Mouse (Mus musculus): ENCODE measurements around the gene Gm4922.

Gene Gm4922

DNA sequence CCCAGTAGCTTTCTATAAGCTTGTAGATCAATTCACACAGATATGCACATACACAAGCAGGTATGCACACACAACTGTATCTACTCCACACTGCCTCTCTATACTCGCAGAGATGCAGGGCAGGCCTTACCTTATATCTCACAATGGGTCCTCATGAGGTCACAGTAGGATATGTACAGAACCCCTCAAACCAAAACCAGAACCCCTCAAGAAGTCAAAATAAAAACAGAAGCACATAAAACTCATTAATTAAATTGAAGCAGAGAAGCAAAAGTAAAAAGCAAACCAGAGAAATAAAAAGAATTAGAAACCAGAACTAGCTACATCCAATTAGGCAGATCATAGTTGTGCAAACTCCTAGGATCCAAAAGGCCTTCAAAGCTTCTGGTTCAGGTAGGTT, at the start of gene Gm4922:
Gene Gm4922 (minus strand): TSS at position 101 of the 400 bp plus-strand sequence.
- DNase-seq (ENCODE audit: low spot score), result no peak

DNA sequence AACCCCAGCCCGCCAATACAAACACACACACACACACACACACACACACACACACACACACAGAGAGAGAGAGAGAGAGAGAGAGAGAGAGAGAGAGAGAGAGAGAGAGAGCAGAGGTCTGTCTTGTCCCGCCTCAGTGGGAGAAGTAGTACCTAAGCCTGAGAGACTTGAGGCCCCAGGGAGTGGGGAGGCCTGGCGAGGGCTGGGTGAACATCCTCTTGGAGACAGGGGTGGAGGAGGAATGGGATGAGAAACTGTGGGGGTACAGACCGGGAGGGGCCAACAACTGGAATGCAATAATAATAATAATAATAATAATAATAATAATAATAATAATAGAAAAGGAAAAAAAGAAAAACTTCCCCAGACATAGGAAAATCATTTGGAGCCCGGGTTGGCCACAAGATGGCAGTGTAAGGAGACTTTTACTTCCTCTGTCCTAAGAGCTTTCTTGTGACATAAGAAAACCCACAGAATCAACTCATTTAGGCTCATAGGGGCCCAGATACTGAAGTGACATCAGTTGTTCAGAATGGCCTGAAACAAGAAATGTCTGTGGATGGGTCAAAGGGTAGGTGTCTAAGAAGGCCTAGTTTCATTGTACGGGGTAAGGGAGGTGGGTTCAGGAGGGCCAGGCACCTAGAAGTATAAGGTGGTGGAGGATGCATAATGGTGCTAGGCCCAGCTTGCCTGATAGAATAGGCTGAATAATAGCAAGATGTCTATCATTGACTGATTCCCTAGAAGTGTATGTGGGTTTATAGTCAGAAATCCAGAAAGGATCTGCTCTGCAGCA, 49.3 kb upstream of the Gm4922 start:
- DNase-seq (ENCODE audit: low spot score), result no peak

DNA sequence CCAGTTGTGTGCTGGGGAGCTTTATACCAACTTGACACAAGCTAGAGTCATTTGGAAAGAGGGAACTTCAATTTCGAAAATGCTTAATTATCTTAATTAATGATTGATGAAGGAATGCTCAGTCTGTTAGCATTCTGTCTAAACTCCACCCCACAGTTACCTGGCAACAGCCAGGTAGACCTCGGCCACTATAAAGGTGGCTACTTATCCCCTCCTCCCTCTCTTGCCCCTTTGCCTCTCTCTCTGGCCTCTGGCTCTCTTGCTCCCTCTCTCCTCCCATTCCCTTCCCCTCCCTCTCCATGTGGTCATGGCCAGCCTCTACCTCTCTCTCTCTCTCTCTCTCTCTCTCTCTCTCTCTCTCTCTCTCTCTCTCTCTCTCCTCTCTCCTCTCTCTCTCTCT, 47.8 kb upstream of the Gm4922 start:
- no peak for DNase-seq (ENCODE audit: low spot score)

DNA sequence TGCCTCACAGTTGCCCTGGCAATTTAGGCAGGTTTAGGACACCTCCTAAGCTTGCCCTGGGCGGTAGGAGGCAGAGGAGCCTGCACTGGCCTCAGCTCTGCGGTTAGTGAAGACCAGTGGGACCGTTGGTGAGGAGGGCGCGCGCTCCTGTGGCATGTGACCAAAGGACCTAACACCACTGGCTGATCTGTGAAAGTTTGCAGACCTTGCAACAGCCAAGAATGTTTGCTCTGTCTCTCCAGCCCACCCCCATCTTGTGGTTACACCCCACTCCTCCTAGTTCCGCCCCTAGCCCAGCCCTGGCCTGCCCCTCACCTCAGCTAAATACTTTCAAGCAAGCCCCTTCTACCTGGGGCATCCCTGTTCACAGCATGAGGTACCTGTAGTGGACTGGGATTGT, 45.2 kb upstream of the Gm4922 start:
- no peak for DNase-seq (ENCODE audit: low spot score)

DNA sequence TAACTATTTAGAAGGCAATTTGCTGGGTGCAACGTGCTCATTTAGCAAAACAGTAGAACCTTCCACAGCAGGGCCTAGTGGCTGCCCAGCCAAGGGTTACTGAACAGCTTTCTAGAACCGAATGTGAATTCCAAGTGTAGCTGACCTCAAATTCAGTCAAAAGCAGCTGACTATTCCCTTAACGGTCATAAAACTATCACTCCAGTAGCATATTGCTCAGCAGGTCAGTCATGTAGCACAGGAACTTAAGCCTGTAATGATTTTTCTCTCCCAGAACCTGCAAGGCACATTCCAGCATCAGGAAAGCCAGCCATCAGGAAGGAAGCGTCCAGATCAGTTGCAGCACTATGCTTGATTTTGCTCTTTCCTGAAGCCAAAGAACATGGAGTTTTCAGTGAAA, 43.8 kb upstream of the Gm4922 start:
- DNase-seq (ENCODE audit: low spot score), result no peak

DNA sequence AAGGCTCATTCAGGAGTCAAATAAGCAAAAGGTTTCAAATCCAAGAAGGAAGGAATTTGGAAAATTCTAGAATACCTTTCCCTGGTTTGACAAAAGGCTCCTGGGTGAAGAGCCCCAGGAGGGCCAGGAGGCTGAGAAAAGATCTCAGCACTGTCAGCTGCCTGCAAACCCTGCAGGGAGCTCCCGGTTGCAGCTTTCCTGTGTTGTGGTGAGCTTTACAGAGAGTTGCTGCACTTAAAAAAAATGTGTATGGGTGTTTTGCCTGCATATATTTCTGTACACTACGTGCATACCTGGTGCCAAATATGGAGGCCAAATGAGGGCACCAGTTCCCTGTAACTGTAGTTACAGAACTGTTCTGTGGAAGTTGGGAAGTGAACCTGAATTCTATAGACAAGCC, 41.3 kb upstream of the Gm4922 start:
- DNase-seq (ENCODE audit: low spot score), result no peak

DNA sequence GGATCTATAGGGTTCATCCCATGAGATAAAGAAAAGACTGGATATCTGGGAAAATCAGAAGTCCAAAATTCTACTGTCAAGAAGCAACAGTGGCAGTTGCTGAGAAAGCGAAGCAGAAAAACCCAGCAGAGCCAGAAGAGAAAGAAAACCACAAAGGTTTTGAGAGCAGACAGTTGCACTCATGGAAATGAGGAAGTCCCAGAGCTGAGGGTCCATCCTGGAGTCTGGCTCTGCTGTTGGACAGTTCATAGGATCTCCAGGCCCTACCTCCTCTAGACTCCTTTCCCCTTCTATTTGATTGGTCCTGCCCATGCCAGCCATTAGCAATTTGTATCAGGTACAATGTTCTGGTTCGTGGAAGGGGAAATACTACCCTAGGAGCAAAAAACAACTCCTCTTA, 39.5 kb upstream of the Gm4922 start:
- no peak for DNase-seq (ENCODE audit: low spot score)

DNA sequence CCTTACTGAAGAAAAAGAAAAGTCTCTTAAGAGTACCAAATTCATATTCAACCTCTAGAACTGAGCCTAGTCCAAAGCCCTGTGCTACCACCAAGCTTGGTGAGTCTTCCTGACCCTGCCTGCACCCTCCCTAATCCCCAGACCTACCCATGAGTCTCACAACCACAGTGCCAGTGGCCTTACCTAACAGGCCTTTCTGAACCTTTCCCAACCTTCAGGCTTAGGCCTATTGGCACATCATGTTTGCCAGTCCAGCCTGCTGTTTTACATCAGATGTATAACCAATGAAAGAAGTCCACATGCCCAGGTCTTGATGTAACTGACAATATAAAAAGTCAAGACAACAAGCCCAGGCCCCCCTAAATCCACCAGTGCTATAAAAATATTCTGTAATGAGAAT, 38.5 kb upstream of the Gm4922 start:
- no peak for DNase-seq (ENCODE audit: low spot score)

DNA sequence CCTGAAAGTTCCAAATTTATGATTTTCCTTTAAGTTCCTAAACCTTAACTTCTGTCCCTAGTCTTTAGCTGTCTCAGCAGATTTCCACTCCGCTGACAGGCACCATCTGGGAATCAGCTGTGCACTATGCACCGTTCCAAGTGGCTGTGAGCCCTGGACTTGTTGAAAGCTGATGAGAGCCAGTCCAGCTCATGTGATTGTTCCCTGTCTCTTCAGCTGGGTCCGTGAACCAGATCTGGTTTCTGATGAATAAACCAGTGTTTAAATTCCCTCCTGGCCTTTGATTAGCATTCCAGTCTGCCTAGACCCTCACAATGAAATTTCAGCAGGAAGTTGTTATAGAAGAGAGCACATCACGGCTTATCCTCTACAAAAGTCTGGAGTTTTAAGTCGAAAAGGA, 30.0 kb upstream of the Gm4922 start:
- DNase-seq (ENCODE audit: low spot score), result no peak

DNA sequence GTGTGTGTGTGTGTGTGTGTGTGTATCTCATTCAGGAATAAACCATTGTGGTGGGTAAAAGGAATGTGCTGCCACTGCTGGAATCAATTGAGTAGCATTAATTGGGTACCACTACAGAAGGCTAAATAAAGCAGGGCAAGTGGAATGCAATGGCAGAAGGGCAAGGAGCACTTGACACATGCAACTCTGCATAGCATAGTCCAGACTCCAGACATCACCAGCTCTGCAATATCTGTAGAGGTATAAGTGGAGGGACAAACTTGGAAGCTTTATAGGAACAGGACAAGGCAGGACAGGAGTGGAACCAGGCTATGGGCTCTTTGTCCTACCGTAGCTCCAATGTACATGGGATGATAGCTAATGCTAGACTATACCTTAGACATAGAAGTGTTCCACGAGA, 25.2 kb upstream of the Gm4922 start:
- DNase-seq (ENCODE audit: low spot score), result no peak

DNA sequence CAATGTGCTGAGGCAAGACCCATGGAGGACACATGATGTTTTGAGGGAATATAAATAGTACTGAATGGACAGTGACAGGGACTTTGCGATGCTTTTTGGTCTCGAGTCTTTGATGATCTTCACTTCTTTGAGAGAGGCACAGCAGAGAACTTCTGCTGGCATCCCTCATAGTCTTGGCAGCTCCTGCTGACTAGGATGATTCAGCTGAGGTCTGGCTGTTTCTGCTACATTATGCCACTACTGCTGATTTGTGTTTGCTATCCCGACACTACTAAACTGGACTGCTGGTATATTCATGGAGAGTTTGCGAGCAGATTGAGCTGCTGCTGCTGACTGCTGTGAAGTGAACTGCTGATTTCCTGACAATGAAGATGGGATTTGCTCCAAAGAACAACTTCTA, 3.5 kb upstream of the Gm4922 start:
- no peak for DNase-seq (ENCODE audit: low spot score)

DNA sequence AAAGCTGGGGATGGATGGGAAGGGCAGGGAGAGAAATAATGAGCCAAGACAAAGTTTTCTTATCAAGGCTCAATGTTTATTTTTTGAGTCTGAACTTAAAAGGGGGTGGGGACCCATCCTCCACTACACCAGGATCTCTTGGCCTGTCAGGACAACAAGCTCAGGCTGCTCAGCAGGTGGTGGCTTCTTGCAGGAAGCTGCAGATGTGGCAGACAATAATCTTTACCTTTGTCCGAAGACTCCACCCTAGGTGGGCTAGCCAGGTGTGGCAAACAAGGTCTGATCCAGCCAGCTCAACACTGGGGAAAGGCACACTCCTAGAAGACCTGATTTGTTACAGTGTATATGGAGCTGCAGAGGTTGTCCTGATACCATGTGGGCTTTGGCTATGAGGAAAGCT, 2.0 kb upstream of the Gm4922 start:
- DNase-seq (ENCODE audit: low spot score), result no peak

DNA sequence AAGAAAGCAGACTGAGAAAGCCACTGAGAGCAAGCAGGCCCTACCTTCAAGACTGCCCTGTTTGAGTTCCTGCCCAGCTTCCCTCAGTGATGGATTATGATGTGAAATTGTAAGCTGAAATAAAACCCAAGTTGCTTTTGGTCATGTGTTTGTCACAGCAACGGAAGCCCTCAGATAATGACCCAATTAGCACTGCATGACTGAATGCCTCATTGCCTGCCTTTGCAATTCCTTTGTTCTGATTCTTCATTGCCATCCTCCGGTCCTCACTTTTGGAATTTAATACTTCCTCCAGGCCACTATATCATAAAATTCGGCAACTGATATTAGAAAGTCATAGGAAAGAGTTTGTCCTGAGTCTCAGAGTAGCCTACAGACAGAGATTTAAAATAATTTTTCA, 9.0 kb downstream of the Gm4922 start:
- DNase-seq (ENCODE audit: low spot score), result no peak

DNA sequence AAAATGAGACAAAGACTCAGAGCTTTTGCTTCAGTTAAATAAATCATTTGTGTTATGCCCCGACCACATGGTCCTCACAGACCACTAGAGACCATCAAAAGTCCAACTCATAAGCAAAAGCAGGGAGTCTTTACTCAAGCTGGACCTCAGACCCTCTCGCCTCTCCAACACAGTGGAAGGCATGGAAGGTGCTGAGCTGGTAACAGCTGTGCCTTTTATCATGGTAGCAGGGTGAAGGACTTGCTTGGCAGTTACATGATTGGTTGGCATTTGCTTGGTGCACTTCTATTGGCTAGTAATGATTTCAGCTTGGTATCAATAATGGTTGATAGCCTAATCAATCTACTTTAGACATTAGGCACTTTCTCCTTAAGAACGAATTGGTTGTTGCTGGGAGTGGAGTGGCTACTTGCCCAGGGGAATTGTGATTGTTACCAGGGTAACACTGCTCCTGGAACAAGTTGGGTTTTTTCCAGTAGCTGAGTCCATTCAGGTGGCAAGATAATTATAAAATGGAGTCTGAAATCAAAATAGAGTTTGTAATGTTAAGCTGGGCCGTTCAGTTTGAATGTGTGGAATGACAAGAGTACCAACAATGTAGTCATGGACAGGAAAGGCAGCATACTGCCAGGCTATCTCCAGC, 13.9 kb downstream of the Gm4922 start:
- no peak for DNase-seq (ENCODE audit: low spot score)

DNA sequence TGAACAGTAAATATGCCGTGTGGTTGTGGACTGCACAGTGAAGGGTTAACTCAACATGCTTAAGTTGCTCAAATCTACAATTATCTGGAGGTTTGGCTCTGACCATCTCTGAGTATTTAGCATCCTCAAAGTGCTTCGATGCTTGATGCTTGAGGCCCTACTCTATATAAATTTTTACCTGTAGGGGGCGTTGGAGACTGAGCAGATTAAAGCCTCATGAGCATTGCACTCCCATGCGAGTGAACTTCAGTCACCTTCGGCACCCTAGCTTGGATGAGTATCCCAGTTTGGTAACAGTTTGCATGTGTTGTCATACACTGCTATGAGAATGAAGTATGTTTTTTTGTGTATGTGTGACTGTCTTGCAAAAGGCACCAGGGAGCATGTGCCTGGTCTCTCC, 16.7 kb downstream of the Gm4922 start:
- DNase-seq (ENCODE audit: low spot score), result no peak

DNA sequence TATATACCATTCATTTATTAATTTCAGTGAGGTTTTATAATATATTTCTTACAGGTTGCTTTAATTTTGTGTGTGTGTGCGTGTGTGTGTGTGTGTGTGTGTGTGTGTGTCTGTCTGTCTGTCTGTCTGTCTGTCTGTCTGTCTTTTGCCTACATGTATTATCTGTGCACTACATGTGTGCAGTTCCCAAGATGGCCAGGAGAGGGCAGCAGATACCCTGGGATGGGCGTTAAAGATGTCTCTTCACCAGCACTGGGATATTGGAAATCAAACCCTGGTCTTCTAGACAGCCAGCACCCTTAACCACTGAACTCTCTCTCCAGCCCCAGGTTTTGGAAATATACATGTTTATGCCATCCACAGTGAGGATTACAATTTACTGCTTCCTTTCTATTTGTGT, 26.4 kb downstream of the Gm4922 start:
- DNase-seq (ENCODE audit: low spot score), result no peak

DNA sequence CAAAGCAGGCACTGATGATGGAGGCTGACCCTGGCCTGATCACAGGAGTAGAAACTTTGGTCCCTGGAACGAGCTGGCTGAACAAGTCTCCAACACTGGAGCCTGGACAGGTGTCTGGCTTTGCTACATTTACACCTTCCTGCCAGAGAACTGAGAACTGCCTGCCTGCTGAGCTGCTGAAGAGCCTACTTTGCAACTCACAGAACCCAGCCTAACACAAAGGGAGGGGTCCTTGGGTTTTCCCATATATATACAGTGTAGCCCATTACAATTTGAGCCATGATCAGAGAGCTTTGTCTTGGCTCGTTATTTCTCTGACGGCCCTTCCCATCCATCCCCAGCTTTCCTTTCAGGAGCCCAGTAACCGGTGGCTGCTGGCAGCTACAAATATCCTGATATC, 36.5 kb downstream of the Gm4922 start:
- DNase-seq (ENCODE audit: low spot score), result no peak

DNA sequence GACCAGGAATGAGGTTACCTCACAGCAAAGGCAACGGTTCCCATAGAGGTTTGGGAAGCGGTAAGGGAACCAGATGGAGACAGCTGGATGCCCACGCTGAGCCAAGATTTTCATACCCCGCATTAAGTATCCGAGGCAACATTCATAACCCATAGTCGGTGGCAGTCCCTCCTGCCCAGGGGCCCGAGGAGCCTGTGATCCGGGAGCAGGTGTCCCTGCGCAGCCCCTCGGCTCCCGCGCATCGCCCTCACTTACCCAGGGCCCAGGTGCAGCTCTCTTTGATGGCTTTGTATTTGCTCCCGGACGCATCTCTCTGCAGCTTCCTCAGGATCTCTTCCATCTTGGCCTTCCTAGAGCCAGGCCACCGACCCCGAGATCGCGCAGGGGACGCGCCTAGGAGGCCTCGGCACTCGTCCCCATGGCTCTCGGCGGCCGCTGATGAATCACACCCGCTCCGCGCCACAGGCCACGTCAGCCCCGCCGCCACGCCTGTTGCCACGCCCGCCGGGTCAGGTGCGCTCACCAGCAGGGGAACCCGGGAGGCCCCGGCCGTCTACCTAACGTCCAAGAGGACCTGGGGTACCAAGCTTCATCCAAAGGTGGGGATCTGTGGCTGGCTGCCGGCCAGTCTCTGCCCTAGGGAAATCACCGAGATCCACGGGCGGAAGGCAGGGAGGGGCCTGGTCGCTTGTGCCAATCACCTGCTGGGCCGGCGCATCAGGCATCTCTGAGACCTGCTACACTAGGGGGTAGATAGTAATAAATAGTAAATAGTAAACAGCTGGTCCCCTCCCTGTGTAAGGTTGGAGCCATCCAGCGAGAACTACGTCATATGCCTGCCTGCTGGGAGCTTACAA, 43.1 kb downstream of the Gm4922 start, which contains the start of gene Arfgef3:
Gene Arfgef3 (minus strand): TSS at position 664 of the 857 bp plus-strand sequence.
- DNase-seq (ENCODE audit: low spot score), result peak; percentile 58

DNA sequence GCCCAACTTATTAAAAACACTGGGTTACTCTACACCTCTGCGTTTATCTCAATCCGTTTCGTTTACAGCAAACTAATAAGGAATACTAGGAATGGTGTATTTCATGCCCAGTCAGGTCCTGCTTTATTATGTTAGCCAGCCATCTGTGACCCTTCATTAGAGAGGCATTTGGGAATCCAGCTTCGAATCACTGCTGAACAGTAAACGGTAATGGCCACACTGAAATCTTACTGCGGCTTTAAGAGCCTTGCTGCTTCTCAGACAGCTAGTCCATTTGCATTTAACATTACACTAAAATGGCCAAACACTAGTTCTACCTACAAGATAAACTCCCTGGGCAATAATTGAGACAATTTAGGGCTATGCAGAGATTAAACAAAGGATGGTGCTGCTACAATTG, 44.5 kb downstream of the Gm4922 start:
- DNase-seq (ENCODE audit: low spot score), result no peak

DNA sequence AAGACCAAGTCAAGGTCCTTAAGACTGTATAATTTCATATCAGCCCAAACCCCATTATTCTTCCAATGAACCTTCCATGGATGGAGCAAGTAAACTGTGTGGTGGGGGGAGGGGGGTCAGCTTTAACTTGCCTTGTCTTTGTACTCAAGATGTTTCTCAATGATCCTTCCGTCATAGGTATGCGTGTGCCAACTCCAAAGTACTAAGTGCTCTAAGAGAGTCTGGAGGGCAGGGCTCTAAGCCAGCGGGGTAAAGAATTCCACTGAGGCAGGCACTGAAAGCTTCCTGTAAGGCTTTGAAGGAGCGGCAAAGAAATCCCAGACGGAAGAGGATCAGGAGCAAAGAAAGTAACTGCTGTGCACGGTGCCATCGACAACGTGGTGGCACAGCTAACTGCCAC, 45.6 kb downstream of the Gm4922 start:
- no peak for DNase-seq (ENCODE audit: low spot score)
